Mouse (Mus musculus) bone marrow macrophage, adult 2 months (primary cell): ENCODE results near the gene Axin1.

Experiments used
- CTCF ChIP-seq: IDR thresholded peaks from 2 replicates; pipeline ENCODE4 v1.5.1; 2012; ENCODE audit warnings: low read depth, mild to moderate bottlenecking, low read length, moderate library complexity
- POLR2A ChIP-seq: IDR thresholded peaks from 2 replicates; pipeline ENCODE4 v1.6.1; 2012; ENCODE audit warnings: mild to moderate bottlenecking, low read depth, low read length, borderline replicate concordance

DNA sequence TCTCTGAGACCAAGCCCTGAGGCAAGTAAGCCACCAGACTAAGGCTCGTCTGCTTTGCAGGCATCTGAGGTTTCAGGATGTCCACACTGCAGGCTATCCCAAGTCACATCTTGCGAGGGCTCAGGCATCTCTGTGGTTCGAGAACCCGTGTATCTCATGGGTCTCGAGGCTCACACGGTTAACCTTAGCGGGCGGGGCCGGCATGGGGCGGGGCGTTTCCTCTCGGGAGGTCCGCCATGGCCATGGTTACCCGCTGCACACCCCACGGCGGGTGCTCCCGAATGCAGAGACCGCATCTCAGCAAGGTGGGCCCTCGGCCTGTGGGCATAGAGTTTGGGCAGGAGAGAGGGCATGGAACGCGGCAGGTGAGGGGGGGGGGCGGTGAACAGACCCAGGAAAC, 64.2 kb downstream of the Axin1 start, which contains the start of gene Rgs11:
- TF ChIP-seq POLR2A (no peak), CTCF (no peak)
